Mouse (Mus musculus): ENCODE data around the gene Gm11938. TPM values are rescaled to one million over a fixed set of nuclear protein-coding genes. Genes with fewer than 3 reads are reported as not detected.

Gene Gm11938
- total and polyA plus RNA-seq, 2 experiments from 2014 or later, result not detected

GRCm38 (mm10) chr11:99637086-99637485 is 34.0 kb upstream of the Gm11938 start:
- no peak overlapping the region for H3K9ac ChIP-seq (replicated peaks; ENCODE audit: low read length, poor library complexity, severe bottlenecking)
- H3K4me3 ChIP-seq (ENCODE audit: low read depth, low read length), result no peak overlapping the region
- no peak overlapping the region for H3K27ac ChIP-seq (ENCODE audit: low read depth, low read length)
- H3K4me1 ChIP-seq (ENCODE audit: insufficient read depth, low read length), result no peaks in the 10 kb centered on the region
- no peaks in the 10 kb centered on the region for H3K36me3 ChIP-seq (ENCODE audit: insufficient read depth, low read length)
- H3K9me3 ChIP-seq (ENCODE audit: low read length), result no peaks in the 10 kb centered on the region
- no peak for TF ChIP-seq CTCF (IDR thresholded peaks at IDR 0.05)
- DNase-seq (ENCODE audit: low spot score) (no peak), ATAC-seq (ENCODE audit: low FRiP score) (no peak)
- WGBS, result 54% methylated on average over 1 of the region's 1 CpGs
- no peaks in the 10 kb centered on the region for H3K27me3 ChIP-seq (ENCODE audit: insufficient read depth, low read length)
- H3K4me2 ChIP-seq (ENCODE audit: low read depth, low read length, poor library complexity, severe bottlenecking), result no peak overlapping the region

GRCm38 (mm10) chr11:99634653-99635134 is 31.6 kb upstream of the Gm11938 start, which contains the start of gene Krtap4-2:
Krtap4-2 (minus strand) TSS chr11:99635084.
- Histone ChIP-seq H3K9ac (replicated peaks; ENCODE audit: low read length, poor library complexity, severe bottlenecking) (no peak within 1 kb of the TSS), H3K4me3 (ENCODE audit: low read depth, low read length) (no peak within 1 kb of the TSS), H3K9me3 (ENCODE audit: low read length) (no peaks in the 10 kb centered on the region), H3K36me3 (ENCODE audit: insufficient read depth, low read length) (no peaks in the 10 kb centered on the region), H3K27ac (ENCODE audit: low read depth, low read length) (no peak within 1 kb of the TSS), H3K4me1 (ENCODE audit: insufficient read depth, low read length) (no peaks in the 10 kb centered on the region), H3K27me3 (ENCODE audit: insufficient read depth, low read length) (no peaks in the 10 kb centered on the region), H3K4me2 (ENCODE audit: low read depth, low read length, poor library complexity, severe bottlenecking) (no peak within 1 kb of the TSS)
- no peak for ATAC-seq (ENCODE audit: low FRiP score)
- DNase-seq (ENCODE audit: low spot score), result no peak
- no peak for TF ChIP-seq CTCF (IDR thresholded peaks at IDR 0.05)
- WGBS, result 35% methylated on average over 8 of the region's 8 CpGs

GRCm38 (mm10) chr11:99633293-99633692 is 30.2 kb upstream of the Gm11938 start:
- Histone ChIP-seq H3K4me2 (ENCODE audit: low read depth, low read length, poor library complexity, severe bottlenecking) (no peak overlapping the region), H3K27ac (ENCODE audit: low read depth, low read length) (no peak overlapping the region), H3K4me1 (ENCODE audit: insufficient read depth, low read length) (no peaks in the 10 kb centered on the region), H3K9ac (replicated peaks; ENCODE audit: low read length, poor library complexity, severe bottlenecking) (no peak overlapping the region), H3K4me3 (ENCODE audit: low read depth, low read length) (no peak overlapping the region), H3K9me3 (ENCODE audit: low read length) (no peaks in the 10 kb centered on the region), H3K27me3 (ENCODE audit: insufficient read depth, low read length) (no peaks in the 10 kb centered on the region), H3K36me3 (ENCODE audit: insufficient read depth, low read length) (no peaks in the 10 kb centered on the region)
- ATAC-seq (ENCODE audit: low FRiP score) (no peak), DNase-seq (ENCODE audit: low spot score) (no peak)
- TF ChIP-seq CTCF (IDR thresholded peaks at IDR 0.05), result no peak
- 72% methylated on average over 2 of the region's 2 CpGs for WGBS

DNA sequence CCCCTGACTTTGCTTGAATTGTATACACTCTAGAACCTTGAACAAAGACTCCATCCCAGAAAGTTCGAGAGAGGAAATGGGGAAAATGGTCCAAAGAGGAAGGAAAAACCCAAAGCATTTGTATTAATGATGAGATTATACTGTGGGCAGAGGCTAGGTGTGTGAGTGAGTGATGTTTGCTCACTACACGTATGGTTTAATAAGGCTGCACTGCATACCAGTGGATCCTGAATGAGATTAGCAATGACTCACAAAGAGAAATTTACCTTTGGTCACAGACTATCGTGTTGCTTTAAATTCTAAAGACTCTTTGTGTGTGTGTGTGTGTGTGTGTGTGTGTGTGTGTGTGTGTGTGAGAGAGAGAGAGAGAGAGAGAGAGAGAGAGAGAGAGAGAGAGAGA is 27.8 kb upstream of the Gm11938 start:
- Histone ChIP-seq H3K4me3 (ENCODE audit: low read depth, low read length) (no peak overlapping the region), H3K9me3 (ENCODE audit: low read length) (no peaks in the 10 kb centered on the region), H3K27me3 (ENCODE audit: insufficient read depth, low read length) (no peaks in the 10 kb centered on the region), H3K9ac (replicated peaks; ENCODE audit: low read length, poor library complexity, severe bottlenecking) (no peak overlapping the region), H3K27ac (ENCODE audit: low read depth, low read length) (no peak overlapping the region), H3K36me3 (ENCODE audit: insufficient read depth, low read length) (no peaks in the 10 kb centered on the region), H3K4me1 (ENCODE audit: insufficient read depth, low read length) (no peaks in the 10 kb centered on the region), H3K4me2 (ENCODE audit: low read depth, low read length, poor library complexity, severe bottlenecking) (no peak overlapping the region)
- WGBS, result 72% methylated on average over 3 of the region's 3 CpGs
- TF ChIP-seq CTCF (IDR thresholded peaks at IDR 0.05), result no peak
- ATAC-seq (ENCODE audit: low FRiP score), result no peak
- DNase-seq (ENCODE audit: low spot score), result no peak

DNA sequence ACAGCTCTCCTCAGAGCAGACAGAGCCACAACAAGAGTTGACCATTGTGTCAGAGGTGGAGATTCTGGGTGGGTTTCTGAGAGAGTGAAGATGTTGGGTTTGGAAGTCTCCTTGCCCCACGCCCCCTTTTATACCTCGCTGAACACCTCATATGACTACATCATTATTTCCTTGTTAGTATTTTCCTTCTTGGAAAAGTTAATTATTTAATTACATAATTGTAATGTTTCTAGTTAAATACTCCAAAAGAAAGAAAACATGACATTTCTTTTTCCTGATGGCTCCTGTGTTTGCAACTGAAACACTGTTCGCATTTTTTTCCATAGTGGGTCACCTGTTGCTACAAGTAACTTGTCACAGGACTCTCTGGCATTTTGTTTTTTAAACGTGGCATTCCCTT is 25.0 kb upstream of the Gm11938 start, which contains the start of gene Krtap4-1:
Gene Krtap4-1 (minus strand): TSS at position 101 of the 400 bp plus-strand sequence.
- Histone ChIP-seq H3K4me3 (ENCODE audit: low read depth, low read length) (no peak within 1 kb of the TSS), H3K9me3 (ENCODE audit: low read length) (no peaks in the 10 kb centered on the region), H3K27ac (ENCODE audit: low read depth, low read length) (no peak within 1 kb of the TSS), H3K4me2 (ENCODE audit: low read depth, low read length, poor library complexity, severe bottlenecking) (no peak within 1 kb of the TSS), H3K36me3 (ENCODE audit: insufficient read depth, low read length) (no peaks in the 10 kb centered on the region), H3K4me1 (ENCODE audit: insufficient read depth, low read length) (no peaks in the 10 kb centered on the region), H3K9ac (replicated peaks; ENCODE audit: low read length, poor library complexity, severe bottlenecking) (no peak within 1 kb of the TSS), H3K27me3 (ENCODE audit: insufficient read depth, low read length) (no peaks in the 10 kb centered on the region)
- ATAC-seq (ENCODE audit: low FRiP score) (no peak), DNase-seq (ENCODE audit: low spot score) (no peak)
- WGBS, result 84% methylated on average over 4 of the region's 4 CpGs
- no peak for TF ChIP-seq CTCF (IDR thresholded peaks at IDR 0.05)

GRCm38 (mm10) chr11:99620335-99620734 is 17.2 kb upstream of the Gm11938 start, which contains the start of gene Gm11562:
Gm11562 (minus strand) TSS chr11:99620435.
- H3K36me3 ChIP-seq (ENCODE audit: insufficient read depth, low read length), result no peaks in the 10 kb centered on the region
- 91% methylated on average over 2 of the region's 2 CpGs for WGBS
- H3K4me2 ChIP-seq (ENCODE audit: low read depth, low read length, poor library complexity, severe bottlenecking), result no peak within 1 kb of the TSS
- H3K4me1 ChIP-seq (ENCODE audit: insufficient read depth, low read length), result no peaks in the 10 kb centered on the region
- no peak within 1 kb of the TSS for H3K4me3 ChIP-seq (ENCODE audit: low read depth, low read length)
- no peaks in the 10 kb centered on the region for H3K27me3 ChIP-seq (ENCODE audit: insufficient read depth, low read length)
- H3K9ac ChIP-seq (replicated peaks; ENCODE audit: low read length, poor library complexity, severe bottlenecking), result no peak within 1 kb of the TSS
- no peak for TF ChIP-seq CTCF (IDR thresholded peaks at IDR 0.05)
- DNase-seq (ENCODE audit: low spot score) (no peak), ATAC-seq (ENCODE audit: low FRiP score) (no peak)
- H3K9me3 ChIP-seq (ENCODE audit: low read length), result no peaks in the 10 kb centered on the region
- no peak within 1 kb of the TSS for H3K27ac ChIP-seq (ENCODE audit: low read depth, low read length)
